9 mouse cellular contexts compared by ENCODE assay signal in the genomic region with DNA sequence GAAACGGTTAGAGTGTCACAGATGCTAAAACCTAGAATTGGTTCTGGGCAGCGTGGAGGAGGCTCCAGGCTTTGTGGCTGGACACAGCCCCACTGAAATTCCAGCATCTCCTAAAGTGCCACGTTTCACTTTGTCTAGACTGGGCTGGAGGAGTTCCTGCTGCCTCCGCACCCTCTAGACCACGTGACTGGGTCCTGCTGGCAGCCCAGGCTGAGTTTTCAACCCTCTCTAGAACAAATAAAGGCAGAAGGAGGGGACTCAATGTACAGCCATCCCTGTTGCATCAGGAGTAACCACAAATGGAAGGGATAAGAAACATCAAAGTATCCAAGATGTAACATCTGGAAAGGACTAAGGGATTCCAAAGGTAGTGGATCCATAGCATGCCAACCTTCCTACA. TPM values are rescaled to one million over a fixed set of nuclear protein-coding genes. Genes with fewer than 3 reads are reported as not detected.
A peak's percentile ranks its signal among the peaks of the same experiment; 100 is the strongest.
DNase-seq lines count a peak whose midpoint lies in the region.
"Had no signal": no experiment of that assay in that cellular context is flagged by ENCODE, and none has a peak within 500 bp of the region (broad histone marks: within the 10 kb centered on the region; RNA-seq: fewer than 3 reads in every experiment).

No protein-coding gene starts in this region.

- H3K36me3 ChIP-seq in hindbrain, embryonic 10.5 days, result peaks cover 41% of the 10 kb centered on the region

- 74% methylated on average over 5 of the region's 5 CpGs for WGBS in hindbrain, embryonic 10.5 days

- H3K9me3 ChIP-seq in hindbrain, embryonic 10.5 days, result no peaks in the 10 kb centered on the region
- H3K9me3 ChIP-seq: midbrain, embryonic 13.5 days had no signal

- DNase-seq in adrenal gland, adult 2 months, result peak; percentile 69
- no peak for DNase-seq in adrenal gland, postnatal 10 days
- peak; percentile 39 for DNase-seq in urinary bladder, postnatal 25 days (ENCODE audit: low spot score)
- DNase-seq in urinary bladder, postnatal 10 days (ENCODE audit: low spot score), result no peak
- DNase-seq in kidney, postnatal 25 days, result peak; percentile 48 to 70
- no peak for DNase-seq in left cerebral cortex, adult 8-10 months (ENCODE audit: low spot score in 2 of 2)
- DNase-seq in hindbrain, embryonic 10.5 days (ENCODE audit: low spot score), result no peak
- DNase-seq in spleen, postnatal 4 days (ENCODE audit: low spot score in 2 of 2), result no peak

- H3K27me3 ChIP-seq in hindbrain, embryonic 10.5 days (ENCODE audit: insufficient read depth, poor library complexity, severe bottlenecking), result no peaks in the 10 kb centered on the region
- H3K27me3 ChIP-seq: midbrain, embryonic 13.5 days had no signal

- no peak overlapping the region for H3K4me3 ChIP-seq in hindbrain, embryonic 10.5 days
- H3K4me3 ChIP-seq: midbrain, embryonic 13.5 days had no signal

- H3K4me1 ChIP-seq in hindbrain, embryonic 10.5 days (replicated peaks), result peaks cover 39% of the 10 kb centered on the region

- no peak overlapping the region for H3K27ac ChIP-seq in hindbrain, embryonic 10.5 days
- H3K27ac ChIP-seq: midbrain, embryonic 13.5 days had no signal

RNA-seq across cellular contexts. Expression of a gene that starts 8.7 kb away (rescaled TPM):
- 1,000 to 10,000 TPM; 1,553 to 3,019 TPM for total RNA-seq in adrenal gland, adult 2 months (2021)
- polyA plus RNA-seq in adrenal gland, adult 2 months (2012; rRNA removed), result 4,707 and 5,966 TPM in 2 replicates
- 1,000 to 10,000 TPM; 2,122 to 2,491 TPM for total RNA-seq in adrenal gland, postnatal 10 days (2021)
- 100 to 1,000 TPM; 217 to 328 (median 260) TPM for total RNA-seq in left cerebral cortex, adult 8-10 months (2022)
- polyA plus RNA-seq in hindbrain, embryonic 10.5 days (2016; fragmentation: Nextera tagmentation; extraction: Ambion mirVana), result 400 and 454 TPM in 2 replicates

RNA-seq across cellular contexts. Expression of a gene that starts 46.7 kb away (rescaled TPM):
- 100 to 1,000 TPM; 226 to 307 TPM for total RNA-seq in adrenal gland, adult 2 months (2021)
- 679 and 685 TPM in 2 replicates for polyA plus RNA-seq in adrenal gland, adult 2 months (2012; rRNA removed)
- total RNA-seq in adrenal gland, postnatal 10 days (2021), result 100 to 1,000 TPM; 271 to 292 TPM
- 100 to 1,000 TPM in 3 of 4 experiments, 10 to 100 TPM in 1; 98.2 to 107 (median 104) TPM for total RNA-seq in left cerebral cortex, adult 8-10 months (2022)
- polyA plus RNA-seq in hindbrain, embryonic 10.5 days (2016; fragmentation: Nextera tagmentation; extraction: Ambion mirVana), result 269 and 322 TPM in 2 replicates

RNA-seq across cellular contexts. Expression of a gene that starts 55.2 kb away (rescaled TPM):
- 10 to 100 TPM; 50.7 to 54.6 TPM for total RNA-seq in adrenal gland, adult 2 months (2021)
- 22.7 and 33.7 TPM in 2 replicates for polyA plus RNA-seq in adrenal gland, adult 2 months (2012; rRNA removed)
- total RNA-seq in adrenal gland, postnatal 10 days (2021), result 10 to 100 TPM; 55.5 to 60.0 TPM
- 10 to 100 TPM; 31.9 to 33.7 (median 32.1) TPM for total RNA-seq in left cerebral cortex, adult 8-10 months (2022)
- polyA plus RNA-seq in hindbrain, embryonic 10.5 days (2016; fragmentation: Nextera tagmentation; extraction: Ambion mirVana), result 221 and 269 TPM in 2 replicates

Comparison
In these comparisons a context has a peak if more than half of its experiments do, and no peak if none do; other contexts are left out.
1. DNase-seq: peak in adrenal gland, adult 2 months (single experiment), urinary bladder, postnatal 25 days (single experiment) and kidney, postnatal 25 days (2 of 2); none in adrenal gland, postnatal 10 days (single experiment), urinary bladder, postnatal 10 days (single experiment), left cerebral cortex, adult 8-10 months (0 of 2), hindbrain, embryonic 10.5 days (single experiment) and spleen, postnatal 4 days (0 of 2).
2. RNA of a gene that starts 8.7 kb away (total RNA-seq): 1,553 to 3,019 TPM in adrenal gland, adult 2 months and 2,122 to 2,491 TPM in adrenal gland, postnatal 10 days; 217 to 328 TPM in left cerebral cortex, adult 8-10 months; every median in the first group is over 4 times any median in the second.